Mouse (Mus musculus): ENCODE results near the gene Mip. TPM values are rescaled to one million over a fixed set of nuclear protein-coding genes. Genes with fewer than 3 reads are reported as not detected.
A peak's percentile ranks its signal among the peaks of the same experiment; 100 is the strongest.
"Not testable (repeated sequence)": the region's sequence is repeated elsewhere in the genome, so short reads cannot be mapped to it uniquely, and the experiment has no call there.

Gene Mip
- total RNA-seq, 2 experiments from 2014 or later, result not detected

GRCm38 (mm10) chr10:128211390-128212108, 14.1 kb upstream of the Mip start, which contains the start of gene Spryd4:
Spryd4 (minus strand) TSS chr10:128211807.
- peak; percentile 92 for DNase-seq (ENCODE audit: low spot score)

GRCm38 (mm10) chr10:128212148-128212547, 13.5 kb upstream of the Mip start:
- DNase-seq (ENCODE audit: low spot score), result no peak

GRCm38 (mm10) chr10:128212871-128213323, 12.7 kb upstream of the Mip start:
- DNase-seq (ENCODE audit: low spot score), result peak; percentile 56

GRCm38 (mm10) chr10:128214112-128214511, 11.5 kb upstream of the Mip start:
- DNase-seq (ENCODE audit: low spot score), result not testable (repeated sequence)

GRCm38 (mm10) chr10:128214981-128215380, 10.7 kb upstream of the Mip start:
- no peak for DNase-seq (ENCODE audit: low spot score)

GRCm38 (mm10) chr10:128218387-128219117, 7.1 kb upstream of the Mip start:
- DNase-seq (ENCODE audit: low spot score), result no peak

- no peak for DNase-seq (ENCODE audit: low spot score)
These were observed 3.9 kb upstream of the Mip start for GRCm38 (mm10) chr10:128221533-128222286.

GRCm38 (mm10) chr10:128225064-128225463, 574 bp upstream of the Mip start:
- DNase-seq (ENCODE audit: low spot score), result no peak

GRCm38 (mm10) chr10:128227592-128227991, 2.0 kb downstream of the Mip start:
- DNase-seq (ENCODE audit: low spot score), result no peak

GRCm38 (mm10) chr10:128228009-128228408, 2.4 kb downstream of the Mip start:
- DNase-seq (ENCODE audit: low spot score), result no peak

- no peak for DNase-seq (ENCODE audit: low spot score)
These were observed 4.9 kb downstream of the Mip start for GRCm38 (mm10) chr10:128230582-128230981.

- no peak for DNase-seq (ENCODE audit: low spot score)
These were observed 5.5 kb downstream of the Mip start for GRCm38 (mm10) chr10:128231146-128231545.

- peak; percentile 85 for DNase-seq (ENCODE audit: low spot score)
These were observed 6.2 kb downstream of the Mip start, which contains the start of gene Timeless for GRCm38 (mm10) chr10:128231697-128232419. Timeless (plus strand) TSS chr10:128232065.

- DNase-seq (ENCODE audit: low spot score), result peak; percentile 69
These were observed 6.9 kb downstream of the Mip start for GRCm38 (mm10) chr10:128232420-128232985.

GRCm38 (mm10) chr10:128236321-128236720, 10.7 kb downstream of the Mip start:
- DNase-seq (ENCODE audit: low spot score), result no peak

GRCm38 (mm10) chr10:128237807-128238480, 12.3 kb downstream of the Mip start:
- peak; percentile 32 for DNase-seq (ENCODE audit: low spot score)

GRCm38 (mm10) chr10:128239140-128239539, 13.5 kb downstream of the Mip start:
- no peak for DNase-seq (ENCODE audit: low spot score)

GRCm38 (mm10) chr10:128240131-128240530, 14.5 kb downstream of the Mip start:
- DNase-seq (ENCODE audit: low spot score), result no peak

GRCm38 (mm10) chr10:128243252-128243651, 17.6 kb downstream of the Mip start:
- no peak for DNase-seq (ENCODE audit: low spot score)

- no peak for DNase-seq (ENCODE audit: low spot score)
These were observed 18.5 kb downstream of the Mip start for GRCm38 (mm10) chr10:128244121-128244520.

Measured in gastrocnemius, adult 18-20 months (tissue).